Mouse (Mus musculus): ENCODE measurements around the gene Gm14391. TPM values are rescaled to one million over a fixed set of nuclear protein-coding genes. Genes with fewer than 3 reads are reported as not detected.
"Not testable (repeated sequence)": the region's sequence is repeated elsewhere in the genome, so short reads cannot be mapped to it uniquely, and the experiment has no call there.

Gm14391 gene
- 4.4 and 6.8 TPM in 2 replicates for total RNA-seq (2012; rRNA removed)
- 100 to 1,000 TPM in 1 of 2 experiments, 1 to 10 TPM in 1; 3.0 to 306 TPM for polyA plus RNA-seq (2012; ENCODE audit: insufficient read depth in 1 of 2, insufficient read length in 2 of 2, low read depth in 1 of 2, low replicate concordance in 2 of 2, missing spikeins in 1 of 2)

DNA sequence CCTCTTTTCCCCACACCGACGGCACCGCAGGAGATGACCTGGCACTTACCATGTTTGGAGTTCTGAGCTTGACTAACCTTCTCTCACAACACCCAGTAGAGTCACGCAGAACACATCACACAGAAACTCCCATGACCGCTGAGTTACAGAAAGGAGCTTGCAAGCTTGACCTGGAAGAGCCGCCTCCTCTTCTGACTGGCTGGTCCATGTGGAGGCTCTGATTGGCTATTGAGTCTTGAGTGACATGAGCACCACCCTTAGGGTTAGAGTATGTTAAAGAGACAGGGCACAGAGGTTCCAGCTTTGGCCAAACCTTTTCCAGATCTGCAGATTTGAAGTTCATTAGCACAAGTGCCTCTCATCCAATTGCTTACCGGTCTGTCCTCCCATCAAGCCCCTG lies at the start of gene Gm14391:
Gene Gm14391, minus strand, starts transcription at position 186 of the 400 bp plus-strand sequence.
- H3K9ac ChIP-seq (ENCODE audit: control insufficient read depth, low read depth, low read length, poor library complexity, severe bottlenecking); DNase-seq (ENCODE audit: low read depth, low spot score); H3K4me3 ChIP-seq (ENCODE audit: control insufficient read depth in 1 of 2, insufficient read depth in 1 of 2, low read depth in 2 of 2, low read length in 2 of 2); H3K27me3 ChIP-seq (ENCODE audit: control insufficient read depth in 1 of 2, insufficient read depth in 2 of 2, low read length in 2 of 2); H3K79me2 ChIP-seq (ENCODE audit: control insufficient read depth, insufficient read depth, low read length, poor library complexity); H3K9me3 ChIP-seq (replicated peaks; ENCODE audit: insufficient read depth, low read length); H3K36me3 ChIP-seq (ENCODE audit: control insufficient read depth in 1 of 2, insufficient read depth in 2 of 2, low read length in 2 of 2); H3K27ac ChIP-seq (ENCODE audit: control insufficient read depth, low read depth, low read length); H3K4me1 ChIP-seq (ENCODE audit: control insufficient read depth in 1 of 2, insufficient read depth in 2 of 2, low read length in 2 of 2): not testable (repeated sequence)

- not testable (repeated sequence) for H3K27ac ChIP-seq (ENCODE audit: control insufficient read depth, low read depth, low read length); H3K4me1 ChIP-seq (ENCODE audit: control insufficient read depth in 1 of 2, insufficient read depth in 2 of 2, low read length in 2 of 2); DNase-seq (ENCODE audit: low read depth, low spot score); H3K36me3 ChIP-seq (ENCODE audit: control insufficient read depth in 1 of 2, insufficient read depth in 2 of 2, low read length in 2 of 2); H3K79me2 ChIP-seq (ENCODE audit: control insufficient read depth, insufficient read depth, low read length, poor library complexity); H3K9ac ChIP-seq (ENCODE audit: control insufficient read depth, low read depth, low read length, poor library complexity, severe bottlenecking); H3K4me3 ChIP-seq (ENCODE audit: control insufficient read depth in 1 of 2, insufficient read depth in 1 of 2, low read depth in 2 of 2, low read length in 2 of 2); H3K9me3 ChIP-seq (replicated peaks; ENCODE audit: insufficient read depth, low read length); H3K27me3 ChIP-seq (ENCODE audit: control insufficient read depth in 1 of 2, insufficient read depth in 2 of 2, low read length in 2 of 2)
Observed at GRCm38 (mm10) chr2:175179008-175179407, 27.7 kb downstream of the Gm14391 start.

GRCm38 (mm10) chr2:175176312-175176711 lies 30.4 kb downstream of the Gm14391 start:
- Histone ChIP-seq H3K9me3 (replicated peaks; ENCODE audit: insufficient read depth, low read length) (no peaks in the 10 kb centered on the region), H3K4me3 (ENCODE audit: control insufficient read depth in 1 of 2, insufficient read depth in 1 of 2, low read depth in 2 of 2, low read length in 2 of 2) (no peak overlapping the region), H3K4me1 (ENCODE audit: control insufficient read depth in 1 of 2, insufficient read depth in 2 of 2, low read length in 2 of 2) (no peaks in the 10 kb centered on the region), H3K9ac (ENCODE audit: control insufficient read depth, low read depth, low read length, poor library complexity, severe bottlenecking) (no peak overlapping the region), H3K36me3 (ENCODE audit: control insufficient read depth in 1 of 2, insufficient read depth in 2 of 2, low read length in 2 of 2) (no peaks in the 10 kb centered on the region), H3K27ac (ENCODE audit: control insufficient read depth, low read depth, low read length) (no peak overlapping the region), H3K79me2 (ENCODE audit: control insufficient read depth, insufficient read depth, low read length, poor library complexity) (no peaks in the 10 kb centered on the region), H3K27me3 (ENCODE audit: control insufficient read depth in 1 of 2, insufficient read depth in 2 of 2, low read length in 2 of 2) (no peaks in the 10 kb centered on the region)
- TF ChIP-seq KAT2A (conservative IDR thresholded peaks at IDR 0.05; ENCODE audit: low read depth, low read length), result no peak
- TF ChIP-seq SIN3A (IDR thresholded peaks at IDR 0.05; ENCODE audit: low read length), result no peak
- no peak for TF ChIP-seq POLR2A (IDR thresholded peaks at IDR 0.05; ENCODE audit: control insufficient read depth in 1 of 2, insufficient read depth in 1 of 2, low read depth in 1 of 2, low read length in 2 of 2, poor library complexity in 1 of 2)
- TF ChIP-seq UBTF (IDR thresholded peaks at IDR 0.05; ENCODE audit: borderline replicate concordance, insufficient read depth, low read depth, low read length), result no peak
- TF ChIP-seq CHD1 (IDR thresholded peaks at IDR 0.05; ENCODE audit: low read depth, low read length), result no peak
- no peak for TF ChIP-seq HCFC1 (IDR thresholded peaks at IDR 0.05; ENCODE audit: low read depth, low read length)
- no peak for TF ChIP-seq MAX (IDR thresholded peaks at IDR 0.05; ENCODE audit: low read length)
- TF ChIP-seq POLR2AphosphoS2 (IDR thresholded peaks at IDR 0.05; ENCODE audit: low read length), result no peak
- no peak for TF ChIP-seq ETS1 (IDR thresholded peaks at IDR 0.05; ENCODE audit: low read depth, low read length)
- TF ChIP-seq CHD2 (IDR thresholded peaks at IDR 0.05; ENCODE audit: low read length), result no peak
- TF ChIP-seq USF1 (IDR thresholded peaks at IDR 0.05; ENCODE audit: low read depth, low read length), result no peak
- TF ChIP-seq ZKSCAN1 (IDR thresholded peaks at IDR 0.05; ENCODE audit: low read depth, low read length), result no peak
- no peak for TF ChIP-seq NRF1 (IDR thresholded peaks at IDR 0.05; ENCODE audit: insufficient read depth, low read depth, low read length, poor library complexity, severe bottlenecking)
- TF ChIP-seq ZC3H11A (IDR thresholded peaks at IDR 0.05; ENCODE audit: low read depth, low read length), result no peak
- TF ChIP-seq CTCF (IDR thresholded peaks at IDR 0.05 in 2 of 3, conservative IDR thresholded peaks at IDR 0.05 in 1 of 3; ENCODE audit: control insufficient read depth in 1 of 3, insufficient read depth in 1 of 3, low read depth in 2 of 3, low read length in 3 of 3, poor library complexity in 1 of 3, severe bottlenecking in 1 of 3), result no peak
- DNase-seq (ENCODE audit: low read depth, low spot score), result no peak

DNA sequence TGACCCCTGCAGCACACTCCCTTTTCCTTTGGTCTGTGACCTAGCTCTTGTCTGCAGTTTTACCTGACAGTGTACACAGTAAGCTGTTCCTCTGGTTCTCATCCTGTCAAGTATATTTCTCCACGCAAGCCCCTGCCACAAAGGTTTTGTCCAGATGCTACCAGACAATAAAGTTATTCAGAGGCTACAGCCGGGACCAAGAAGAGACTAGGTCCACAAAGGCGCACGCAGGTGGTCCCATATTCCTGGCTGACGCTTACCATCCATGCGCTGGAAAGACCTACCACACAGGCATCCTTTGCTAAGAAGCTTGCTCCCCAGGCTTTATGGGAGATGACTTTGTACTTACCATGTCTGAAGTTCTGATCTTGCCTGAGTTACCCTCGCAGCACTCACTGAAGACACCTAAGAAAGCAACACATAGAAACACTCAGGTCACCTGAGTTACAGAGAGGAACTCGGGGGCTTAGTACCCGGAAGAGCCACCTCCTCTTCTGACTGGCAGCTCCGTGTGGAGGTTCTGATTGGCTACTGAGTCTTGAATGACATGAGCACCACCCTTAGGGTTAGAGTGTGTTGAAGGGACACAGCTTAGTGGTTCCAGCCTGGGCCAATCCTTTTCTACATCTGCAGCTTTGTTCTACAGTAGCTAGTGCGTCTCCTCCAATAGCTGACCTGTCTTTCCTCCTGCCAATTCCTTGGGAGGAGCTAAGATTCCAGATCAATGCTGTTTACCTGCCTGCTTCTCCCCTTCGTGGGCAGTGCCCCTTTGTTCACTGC lies 31.1 kb downstream of the Gm14391 start, which contains the start of gene Gm14443:
Gene Gm14443, minus strand, starts transcription at position 471 of the 780 bp plus-strand sequence.
- not testable (repeated sequence) for H3K27ac ChIP-seq (ENCODE audit: control insufficient read depth, low read depth, low read length); H3K9ac ChIP-seq (ENCODE audit: control insufficient read depth, low read depth, low read length, poor library complexity, severe bottlenecking); H3K4me1 ChIP-seq (ENCODE audit: control insufficient read depth in 1 of 2, insufficient read depth in 2 of 2, low read length in 2 of 2); H3K9me3 ChIP-seq (replicated peaks; ENCODE audit: insufficient read depth, low read length); H3K79me2 ChIP-seq (ENCODE audit: control insufficient read depth, insufficient read depth, low read length, poor library complexity); H3K27me3 ChIP-seq (ENCODE audit: control insufficient read depth in 1 of 2, insufficient read depth in 2 of 2, low read length in 2 of 2); H3K36me3 ChIP-seq (ENCODE audit: control insufficient read depth in 1 of 2, insufficient read depth in 2 of 2, low read length in 2 of 2)
- peak; percentile 9 for DNase-seq (ENCODE audit: low read depth, low spot score)
- peak within 1 kb of the TSS in 1 of 2 experiments; percentile 27; a peak in 2 of 4 replicates for H3K4me3 ChIP-seq (ENCODE audit: control insufficient read depth in 1 of 2, insufficient read depth in 1 of 2, low read depth in 2 of 2, low read length in 2 of 2)

Data from MEL (cell line).